Comparison of ENCODE assay signal across 14 mouse cellular contexts in genomic region chr5:135917327-135918058, GRCm38 (mm10). TPM values are rescaled to one million over a fixed set of nuclear protein-coding genes. Genes with fewer than 3 reads are reported as not detected.
DNase-seq lines count a peak whose midpoint lies in the region; ATAC-seq and TF ChIP-seq lines count a peak whose summit lies in the region.
"Had no signal": no experiment of that assay in that cellular context is flagged by ENCODE, and none has a peak within 500 bp of the region (broad histone marks: within the 10 kb centered on the region; RNA-seq: fewer than 3 reads in every experiment).

No protein-coding gene starts in this region.

- H3K9me3 ChIP-seq in hindbrain, postnatal 0 days (ENCODE audit: low read length): no peaks in the 10 kb centered on the region
- no peaks in the 10 kb centered on the region for H3K9me3 ChIP-seq in hindbrain, embryonic 16.5 days (ENCODE audit: control insufficient read depth, low read length)
- no peaks in the 10 kb centered on the region for H3K9me3 ChIP-seq in midbrain, embryonic 11.5 days (ENCODE audit: control insufficient read depth, low read length)
- H3K9me3 ChIP-seq in midbrain, embryonic 14.5 days (ENCODE audit: control insufficient read depth, low read length): no peaks in the 10 kb centered on the region
- H3K9me3 ChIP-seq in forebrain, embryonic 16.5 days (ENCODE audit: control insufficient read depth, low read length): no peaks in the 10 kb centered on the region
- H3K9me3 ChIP-seq: forebrain, embryonic 15.5 days; midbrain, embryonic 10.5 days; neural tube, embryonic 12.5 days had no signal

- H3K4me3 ChIP-seq in hindbrain, postnatal 0 days (ENCODE audit: low read length): no peak overlapping the region
- H3K4me3 ChIP-seq in hindbrain, embryonic 16.5 days (ENCODE audit: low read length): no peak overlapping the region
- no peak overlapping the region for H3K4me3 ChIP-seq in midbrain, embryonic 11.5 days (ENCODE audit: low read depth, low read length)
- no peak overlapping the region for H3K4me3 ChIP-seq in midbrain, embryonic 14.5 days (replicated peaks; ENCODE audit: low read depth, low read length)
- no peak overlapping the region for H3K4me3 ChIP-seq in forebrain, embryonic 16.5 days (replicated peaks; ENCODE audit: low read length)
- H3K4me3 ChIP-seq: forebrain, embryonic 15.5 days; midbrain, embryonic 10.5 days; neural tube, embryonic 12.5 days had no signal

- H3K4me2 ChIP-seq in hindbrain, postnatal 0 days (ENCODE audit: low read depth, low read length): no peak overlapping the region
- H3K4me2 ChIP-seq in hindbrain, embryonic 16.5 days (ENCODE audit: low read length): no peak overlapping the region
- H3K4me2 ChIP-seq in midbrain, embryonic 11.5 days: no peak overlapping the region
- no peak overlapping the region for H3K4me2 ChIP-seq in midbrain, embryonic 14.5 days (ENCODE audit: low read length)
- H3K4me2 ChIP-seq in forebrain, embryonic 16.5 days (ENCODE audit: low read length): no peak overlapping the region
- H3K4me2 ChIP-seq: forebrain, embryonic 15.5 days; neural tube, embryonic 12.5 days had no signal

- DNase-seq in adrenal gland, adult 2 months: peak; percentile 41
- no peak for DNase-seq in adrenal gland, postnatal 25 days
- no peak for DNase-seq in hindbrain, postnatal 0 days (ENCODE audit: low spot score)
- DNase-seq in midbrain, embryonic 11.5 days (ENCODE audit: low spot score, missing footprints): peak; percentile 69
- no peak for DNase-seq in midbrain, embryonic 14.5 days
- DNase-seq: lung, adult 2 months; retina, postnatal 1 day; thymus, postnatal 36 days had no signal

- H3K4me1 ChIP-seq in hindbrain, postnatal 0 days (ENCODE audit: insufficient read depth, low read length): no peaks in the 10 kb centered on the region
- H3K4me1 ChIP-seq in hindbrain, embryonic 16.5 days (ENCODE audit: control insufficient read depth, insufficient read depth, low read depth, low read length): no peaks in the 10 kb centered on the region
- no peaks in the 10 kb centered on the region for H3K4me1 ChIP-seq in midbrain, embryonic 11.5 days (ENCODE audit: control insufficient read depth, insufficient read depth, low read length)
- H3K4me1 ChIP-seq in midbrain, embryonic 14.5 days (ENCODE audit: control insufficient read depth, insufficient read depth, low read length): 0 out of 2 replicates have a peak, but pooled peaks cover 5% of the 10 kb centered on the region
- no peaks in the 10 kb centered on the region for H3K4me1 ChIP-seq in forebrain, embryonic 16.5 days (replicated peaks; ENCODE audit: control insufficient read depth, insufficient read depth, low read length)
- H3K4me1 ChIP-seq: neural tube, embryonic 12.5 days had no signal

- no peak for ATAC-seq in hindbrain, postnatal 0 days
- ATAC-seq in hindbrain, embryonic 16.5 days: no peak
- ATAC-seq in midbrain, embryonic 11.5 days (ENCODE audit: low FRiP score): no peak
- no peak for ATAC-seq in midbrain, embryonic 14.5 days (ENCODE audit: low FRiP score, low TSS enrichment)
- 0 out of 2 replicates have a peak, but pooled peaks have one; percentile 8 for ATAC-seq in megakaryocyte-erythroid progenitor cell, adult 5-6 weeks (replicated peaks; ENCODE audit: low FRiP score, low TSS enrichment, poor library complexity, severe bottlenecking)
- ATAC-seq in forebrain, embryonic 16.5 days: no peak

- H3K36me3 ChIP-seq in hindbrain, postnatal 0 days (ENCODE audit: insufficient read depth, low read length): peaks cover 24% of the 10 kb centered on the region; the same call in 1 of the 2 replicates
- H3K36me3 ChIP-seq in hindbrain, embryonic 16.5 days (ENCODE audit: control insufficient read depth, insufficient read depth, low read length): peaks cover 25% of the 10 kb centered on the region
- peaks cover 36% of the 10 kb centered on the region for H3K36me3 ChIP-seq in midbrain, embryonic 11.5 days (ENCODE audit: control insufficient read depth, insufficient read depth, low read length)
- peaks cover 82% of the 10 kb centered on the region for H3K36me3 ChIP-seq in midbrain, embryonic 14.5 days (ENCODE audit: control insufficient read depth, insufficient read depth, low read length)
- peaks cover 31% of the 10 kb centered on the region for H3K36me3 ChIP-seq in forebrain, embryonic 16.5 days (ENCODE audit: control insufficient read depth, insufficient read depth)

- H3K9ac ChIP-seq in hindbrain, postnatal 0 days (replicated peaks; ENCODE audit: low read length): no peak overlapping the region
- H3K9ac ChIP-seq in hindbrain, embryonic 16.5 days (ENCODE audit: low read depth, low read length): no peak overlapping the region
- H3K9ac ChIP-seq in midbrain, embryonic 11.5 days (ENCODE audit: low read length): no peak overlapping the region
- no peak overlapping the region for H3K9ac ChIP-seq in midbrain, embryonic 14.5 days (replicated peaks; ENCODE audit: low read length)
- H3K9ac ChIP-seq in forebrain, embryonic 16.5 days (replicated peaks; ENCODE audit: low read depth, low read length): no peak overlapping the region
- H3K9ac ChIP-seq: forebrain, embryonic 15.5 days; neural tube, embryonic 12.5 days had no signal

- peak; percentile 46 for TF ChIP-seq CTCF in hindbrain, postnatal 0 days (IDR thresholded peaks at IDR 0.05; ENCODE audit: low read depth)

- no peaks in the 10 kb centered on the region for H3K27me3 ChIP-seq in hindbrain, postnatal 0 days (ENCODE audit: insufficient read depth, low read length)
- no peaks in the 10 kb centered on the region for H3K27me3 ChIP-seq in hindbrain, embryonic 16.5 days (replicated peaks; ENCODE audit: control insufficient read depth, insufficient read depth, low read length)
- no peaks in the 10 kb centered on the region; the same call in 1 of the 2 replicates for H3K27me3 ChIP-seq in midbrain, embryonic 11.5 days (ENCODE audit: control insufficient read depth, insufficient read depth, low read length)
- H3K27me3 ChIP-seq in midbrain, embryonic 14.5 days (ENCODE audit: control insufficient read depth, insufficient read depth, low read length): no peaks in the 10 kb centered on the region
- H3K27me3 ChIP-seq in forebrain, embryonic 16.5 days (replicated peaks; ENCODE audit: control insufficient read depth, insufficient read depth, low read length): no peaks in the 10 kb centered on the region
- H3K27me3 ChIP-seq: forebrain, embryonic 15.5 days; neural tube, embryonic 12.5 days had no signal

- no peak overlapping the region for H3K27ac ChIP-seq in hindbrain, postnatal 0 days
- no peak overlapping the region for H3K27ac ChIP-seq in hindbrain, embryonic 16.5 days (ENCODE audit: low read depth, low read length)
- H3K27ac ChIP-seq in midbrain, embryonic 11.5 days (ENCODE audit: low read depth, low read length): no peak overlapping the region
- H3K27ac ChIP-seq in midbrain, embryonic 14.5 days (replicated peaks; ENCODE audit: low read depth, low read length): no peak overlapping the region
- no peak overlapping the region for H3K27ac ChIP-seq in forebrain, embryonic 16.5 days (ENCODE audit: low read length)
- H3K27ac ChIP-seq: forebrain, embryonic 15.5 days; midbrain, embryonic 10.5 days; neural tube, embryonic 12.5 days had no signal

- WGBS in hindbrain, postnatal 0 days: 93% methylated on average over 8 of the region's 8 CpGs
- WGBS in hindbrain, embryonic 16.5 days: 92% methylated on average over 8 of the region's 8 CpGs
- 92% methylated on average over 8 of the region's 8 CpGs for WGBS in midbrain, embryonic 11.5 days
- WGBS in midbrain, embryonic 14.5 days: 92% methylated on average over 8 of the region's 8 CpGs
- WGBS in forebrain, embryonic 16.5 days: 95% methylated on average over 8 of the region's 8 CpGs

RNA-seq across cellular contexts. Expression of gene Ywhag, which starts 16.9 kb away (rescaled TPM):
- 100 to 1,000 TPM; 563 to 611 TPM for total RNA-seq in adrenal gland, adult 2 months (2021)
- 227 and 268 TPM in 2 replicates for polyA plus RNA-seq in adrenal gland, adult 2 months (2012; rRNA removed)
- 477 and 524 TPM in 2 replicates for total RNA-seq in adrenal gland, postnatal 25 days (2021)
- 334 and 336 TPM in 2 replicates for total RNA-seq in hindbrain, postnatal 0 days (2014; rRNA removed)
- polyA plus RNA-seq in hindbrain, postnatal 0 days (2015; fragmentation: Nextera tagmentation; extraction: Ambion mirVana): 734 and 782 TPM in 2 replicates
- polyA plus RNA-seq in hindbrain, embryonic 16.5 days (2015; fragmentation: Nextera tagmentation; extraction: Ambion mirVana): 996 and 1,023 TPM in 2 replicates
- polyA plus RNA-seq in midbrain, embryonic 11.5 days (2014; fragmentation: Nextera tagmentation; extraction: Ambion mirVana): 182 and 188 TPM in 2 replicates
- polyA plus RNA-seq in midbrain, embryonic 14.5 days (2014; fragmentation: Nextera tagmentation; extraction: Ambion mirVana): 420 and 582 TPM in 2 replicates
- total RNA-seq in megakaryocyte-erythroid progenitor cell, adult 5-6 weeks (2014; fragmentation: Nextera tagmentation): 125 and 138 TPM in 2 replicates
- total RNA-seq in megakaryocyte-erythroid progenitor cell, adult 5-6 weeks (2017): 88.3 and 92.5 TPM in 2 replicates
- polyA plus RNA-seq in forebrain, embryonic 16.5 days (2015; fragmentation: Nextera tagmentation; extraction: Ambion mirVana): 870 and 902 TPM in 2 replicates

RNA-seq across cellular contexts. Expression of gene Hspb1, which starts 29.8 kb away (rescaled TPM):
- 100 to 1,000 TPM; 236 to 614 TPM for total RNA-seq in adrenal gland, adult 2 months (2021)
- polyA plus RNA-seq in adrenal gland, adult 2 months (2012; rRNA removed): 309 and 678 TPM in 2 replicates
- 80.7 and 133 TPM in 2 replicates for total RNA-seq in adrenal gland, postnatal 25 days (2021)
- 29.4 and 29.6 TPM in 2 replicates for total RNA-seq in hindbrain, postnatal 0 days (2014; rRNA removed)
- 28.0 and 30.0 TPM in 2 replicates for polyA plus RNA-seq in hindbrain, postnatal 0 days (2015; fragmentation: Nextera tagmentation; extraction: Ambion mirVana)
- 15.6 and 29.6 TPM in 2 replicates for polyA plus RNA-seq in hindbrain, embryonic 16.5 days (2015; fragmentation: Nextera tagmentation; extraction: Ambion mirVana)
- polyA plus RNA-seq in midbrain, embryonic 11.5 days (2014; fragmentation: Nextera tagmentation; extraction: Ambion mirVana): 8.7 and 9.9 TPM in 2 replicates
- 5.5 and 6.4 TPM in 2 replicates for polyA plus RNA-seq in midbrain, embryonic 14.5 days (2014; fragmentation: Nextera tagmentation; extraction: Ambion mirVana)
- not detected in 2 replicates for total RNA-seq in megakaryocyte-erythroid progenitor cell, adult 5-6 weeks (2014; fragmentation: Nextera tagmentation)
- not detected in 2 replicates for total RNA-seq in megakaryocyte-erythroid progenitor cell, adult 5-6 weeks (2017)
- polyA plus RNA-seq in forebrain, embryonic 16.5 days (2015; fragmentation: Nextera tagmentation; extraction: Ambion mirVana): 7.3 and 9.6 TPM in 2 replicates

RNA-seq across cellular contexts. Expression of gene Ssc4d, which starts 56.8 kb away (rescaled TPM):
- 1 to 10 TPM; 2.8 to 3.1 TPM for total RNA-seq in adrenal gland, adult 2 months (2021)
- 4.3 and 11.1 TPM in 2 replicates for polyA plus RNA-seq in adrenal gland, adult 2 months (2012; rRNA removed)
- total RNA-seq in adrenal gland, postnatal 25 days (2021): 4.3 and 7.9 TPM in 2 replicates
- 6.5 and 18.9 TPM in 2 replicates for total RNA-seq in hindbrain, postnatal 0 days (2014; rRNA removed)
- polyA plus RNA-seq in hindbrain, postnatal 0 days (2015; fragmentation: Nextera tagmentation; extraction: Ambion mirVana): 3.6 and 3.8 TPM in 2 replicates
- polyA plus RNA-seq in hindbrain, embryonic 16.5 days (2015; fragmentation: Nextera tagmentation; extraction: Ambion mirVana): 2.9 and 3.4 TPM in 2 replicates
- polyA plus RNA-seq in midbrain, embryonic 11.5 days (2014; fragmentation: Nextera tagmentation; extraction: Ambion mirVana): 0.68 and 0.86 TPM in 2 replicates
- 1.4 and 1.9 TPM in 2 replicates for polyA plus RNA-seq in midbrain, embryonic 14.5 days (2014; fragmentation: Nextera tagmentation; extraction: Ambion mirVana)
- 1.7 and 3.2 TPM in 2 replicates for total RNA-seq in megakaryocyte-erythroid progenitor cell, adult 5-6 weeks (2014; fragmentation: Nextera tagmentation)
- total RNA-seq in megakaryocyte-erythroid progenitor cell, adult 5-6 weeks (2017): 3.5 TPM in 1 of 2 replicates, not detected in the other
- 0.71 and 1.0 TPM in 2 replicates for polyA plus RNA-seq in forebrain, embryonic 16.5 days (2015; fragmentation: Nextera tagmentation; extraction: Ambion mirVana)

Comparison
In these comparisons a context has a peak if more than half of its experiments do, and no peak if none do; other contexts are left out.
1. DNase-seq: peak in adrenal gland, adult 2 months (single experiment) and midbrain, embryonic 11.5 days (single experiment); none in adrenal gland, postnatal 25 days (single experiment), hindbrain, postnatal 0 days (single experiment) and midbrain, embryonic 14.5 days (single experiment).